Mouse (Mus musculus) intestine, embryonic 14.5 days (tissue): ENCODE measurements around the gene Plce1. TPM values are rescaled to one million over a fixed set of nuclear protein-coding genes. Genes with fewer than 3 reads are reported as not detected.

ENCODE experiments used
- ATAC-seq: fragments of 200-750 bp; cut with Nextera tagmentation; replicated peaks from 2 replicates; pipeline ENCODE4 v1.8.0; 2017; ENCODE audit warnings: low read depth, moderate number of reproducible peaks, moderate TSS enrichment, moderate library complexity; ENCODE audit not compliant: low FRiP score, low TSS enrichment
- DNase-seq: peaks from one replicate; pipeline ENCODE4 v3.0.0-alpha.2; 2018; ENCODE audit warnings: low spot score
- H3K27ac ChIP-seq: fragments of 300-500 bp; sonication (generic); 2 replicates; pipeline ENCODE4 v1.5.1; 2014; ENCODE audit warnings: low read depth, mild to moderate bottlenecking, control low read depth
- H3K27me3 ChIP-seq: fragments of 300-500 bp; sonication (generic); replicated peaks from 2 replicates; pipeline ENCODE4 v1.6.1; 2014; ENCODE audit warnings: low read length, control low read depth; ENCODE audit not compliant: control insufficient read depth, insufficient read depth
- H3K36me3 ChIP-seq: fragments of 300-500 bp; sonication (generic); 2 replicates; pipeline ENCODE4 v1.6.1; 2014; ENCODE audit warnings: low read length, control low read depth; ENCODE audit not compliant: control insufficient read depth, insufficient read depth
- H3K4me1 ChIP-seq: fragments of 300-500 bp; sonication (generic); replicated peaks from 2 replicates; pipeline ENCODE4 v1.6.1; 2014; ENCODE audit warnings: low read length, control low read depth, mixed read lengths; ENCODE audit not compliant: control insufficient read depth, insufficient read depth
- H3K4me2 ChIP-seq: fragments of 300-500 bp; sonication (generic); 2 replicates; pipeline ENCODE4 v1.6.1; 2014; ENCODE audit warnings: low read length
- H3K4me3 ChIP-seq: fragments of 300-500 bp; sonication (generic); 2 replicates; pipeline ENCODE4 v1.5.1; 2014; ENCODE audit warnings: low read depth, low read length, control low read depth, mixed read lengths
- H3K9ac ChIP-seq: fragments of 300-500 bp; sonication (generic); 2 replicates; pipeline ENCODE4 v1.6.1; 2014; ENCODE audit warnings: mild to moderate bottlenecking, low read length
- H3K9me3 ChIP-seq: fragments of 300-500 bp; sonication (generic); 2 replicates; pipeline ENCODE4 v1.6.1; 2016; ENCODE audit warnings: low read length, control low read depth; ENCODE audit not compliant: control insufficient read depth
- WGBS: fragments of 180-500 bp; shearing (Covaris S2); extraction: QIAGEN DNeasy Blood & Tissue Kit; methylation state at CpG from one replicate; pipeline ENCODE4 v1.1.7; 2014; 5-methylcytosine and 5-hydroxymethylcytosine counted together
- polyA plus RNA-seq: library from polyadenylated mRNA; unstranded; fragments of >200 nt; fragmentation: Nextera tagmentation; extraction: Ambion mirVana; gene quantifications from 2 replicates; pipeline ENCODE4 v1.2.1, GENCODE M21; 2014

The Plce1 gene
- polyA plus RNA-seq, 1 experiment from 2014 or later: 6.7 TPM

DNA sequence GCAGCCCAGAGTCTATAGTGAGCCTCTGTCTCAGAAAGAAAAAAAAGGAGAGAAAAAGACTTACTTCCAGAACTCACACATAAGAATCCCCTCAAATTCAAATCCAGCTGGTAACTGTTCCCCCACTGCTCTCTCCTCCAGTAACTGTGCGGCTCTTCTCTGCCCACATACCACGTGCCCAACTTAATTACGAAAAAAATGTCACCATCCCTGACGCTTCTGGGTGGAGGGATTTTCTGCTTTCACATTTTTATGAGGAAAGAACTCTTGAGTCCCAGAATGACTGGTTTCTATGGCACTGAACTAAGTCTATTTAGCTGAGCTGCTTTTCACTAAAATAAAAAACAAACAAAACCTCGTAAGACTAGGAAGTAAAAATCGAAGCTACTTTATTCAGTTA, 306.8 kb downstream of the Plce1 start:
- Histone ChIP-seq H3K4me3 (no peak overlapping the region), H3K9ac (no peak overlapping the region), H3K27ac (no peak overlapping the region), H3K9me3 (no peaks in the 10 kb centered on the region), H3K36me3 (peaks cover 51% of the 10 kb centered on the region), H3K27me3 (no peaks in the 10 kb centered on the region), H3K4me1 (no peaks in the 10 kb centered on the region), H3K4me2 (no peak overlapping the region)
- WGBS: 94% methylated on average over 6 of the region's 6 CpGs
- ATAC-seq: no peak
- DNase-seq: no peak

- no peaks in the 10 kb centered on the region for H3K9me3 ChIP-seq
- H3K4me3 ChIP-seq: no peak overlapping the region
- DNase-seq (no peak), ATAC-seq (no peak)
- H3K27ac ChIP-seq: no peak overlapping the region
- no peak overlapping the region for H3K9ac ChIP-seq
- no peaks in the 10 kb centered on the region for H3K4me1 ChIP-seq
- H3K27me3 ChIP-seq: no peaks in the 10 kb centered on the region
- peaks cover 94% of the 10 kb centered on the region for H3K36me3 ChIP-seq
- H3K4me2 ChIP-seq: no peak overlapping the region
- WGBS: 92% methylated on average over 7 of the region's 7 CpGs
These were observed 312.7 kb downstream of the Plce1 start for GRCm38 (mm10) chr19:38793563-38794045.

GRCm38 (mm10) chr19:38796546-38796945, 315.6 kb downstream of the Plce1 start:
- no peak for ATAC-seq
- Histone ChIP-seq H3K9me3 (no peaks in the 10 kb centered on the region), H3K4me3 (no peak overlapping the region), H3K27ac (no peak overlapping the region), H3K27me3 (no peaks in the 10 kb centered on the region), H3K9ac (no peak overlapping the region), H3K4me2 (no peak overlapping the region), H3K4me1 (no peaks in the 10 kb centered on the region), H3K36me3 (peaks cover 90% of the 10 kb centered on the region)
- WGBS: 73% methylated on average over 5 of the region's 5 CpGs
- DNase-seq: no peak

DNA sequence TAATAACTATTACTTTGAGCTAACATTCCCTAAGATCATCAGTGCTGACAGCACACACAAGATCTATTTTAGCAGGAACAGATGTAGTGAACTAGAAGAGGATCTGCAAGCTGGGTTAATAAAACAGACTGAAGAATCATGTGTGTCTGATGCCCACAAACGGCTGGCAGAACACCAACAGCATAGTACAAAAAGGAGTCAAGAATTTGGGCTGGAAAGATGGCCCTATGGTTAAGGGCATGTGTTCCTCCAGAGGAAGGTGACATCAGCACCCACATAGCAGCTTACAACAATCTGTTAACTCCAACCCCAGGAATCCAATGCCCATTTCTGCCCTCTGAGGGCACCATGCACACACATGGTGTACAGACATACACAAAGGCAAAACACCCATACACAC, 317.4 kb downstream of the Plce1 start:
- H3K36me3 ChIP-seq: peaks cover 85% of the 10 kb centered on the region

DNA sequence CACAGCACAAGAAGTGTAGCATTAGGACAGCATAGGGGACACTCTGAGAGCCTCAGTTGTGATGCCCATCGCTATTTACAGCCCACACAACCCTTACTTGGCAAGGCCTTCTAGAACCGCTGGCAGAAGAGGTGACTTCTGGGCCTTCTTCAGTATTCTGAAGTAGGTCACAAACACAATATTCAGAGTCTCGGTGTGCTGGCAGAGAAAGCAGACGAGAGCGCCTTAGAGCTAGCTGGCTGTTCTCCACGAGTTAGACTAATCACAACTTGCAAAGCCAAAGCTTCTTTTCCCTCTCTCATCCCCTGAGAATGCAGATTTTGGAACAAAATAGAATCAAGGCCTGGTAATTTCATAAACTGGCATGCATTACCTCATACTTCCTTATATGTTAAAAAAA, 317.9 kb downstream of the Plce1 start:
- Histone ChIP-seq H3K9ac (no peak overlapping the region), H3K27ac (no peak overlapping the region), H3K4me1 (no peaks in the 10 kb centered on the region), H3K9me3 (no peaks in the 10 kb centered on the region), H3K4me2 (no peak overlapping the region), H3K36me3 (peaks cover 85% of the 10 kb centered on the region), H3K4me3 (no peak overlapping the region), H3K27me3 (no peaks in the 10 kb centered on the region)
- WGBS: 92% methylated on average over 6 of the region's 6 CpGs
- ATAC-seq (no peak), DNase-seq (no peak)

More for the DNA sequence above, 317.4 kb downstream of the Plce1 start:
- no peaks in the 10 kb centered on the region for H3K4me1 ChIP-seq
- no peaks in the 10 kb centered on the region for H3K9me3 ChIP-seq
- no peaks in the 10 kb centered on the region for H3K27me3 ChIP-seq
- no peak overlapping the region for H3K9ac ChIP-seq
- no peak overlapping the region for H3K27ac ChIP-seq
- no peak overlapping the region for H3K4me3 ChIP-seq
- no peak overlapping the region for H3K4me2 ChIP-seq
- ATAC-seq (no peak), DNase-seq (no peak)
- WGBS: 90% methylated on average over 1 of the region's 1 CpGs

DNA sequence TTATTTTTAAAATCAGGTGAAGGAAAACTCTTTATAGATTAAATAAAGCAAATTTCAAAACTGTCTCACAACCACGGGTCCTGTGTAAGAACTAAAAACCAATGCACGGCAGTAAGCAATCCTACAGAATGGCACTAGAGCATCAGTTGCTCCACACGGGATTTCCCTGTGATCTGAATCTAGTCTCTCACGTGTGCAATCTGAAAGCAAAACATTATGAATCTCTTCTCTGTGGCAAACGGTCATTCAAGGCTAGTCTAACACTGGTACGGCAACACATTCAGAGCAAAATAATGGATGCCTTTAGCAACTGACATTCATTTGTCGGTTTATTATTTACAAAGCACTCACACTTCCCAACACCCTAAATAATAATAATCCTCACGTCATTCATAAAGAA, 337.3 kb downstream of the Plce1 start:
- H3K9me3 ChIP-seq: no peaks in the 10 kb centered on the region
- H3K9ac ChIP-seq: peak overlapping the region; percentile 79
- H3K36me3 ChIP-seq: peaks cover 32% of the 10 kb centered on the region
- ATAC-seq (no peak), DNase-seq (no peak)
- 42% methylated on average over 8 of the region's 8 CpGs for WGBS
- H3K27me3 ChIP-seq: no peaks in the 10 kb centered on the region
- H3K4me2 ChIP-seq: peak overlapping the region; percentile 90
- no peak overlapping the region for H3K27ac ChIP-seq
- peak overlapping the region; percentile 95 for H3K4me3 ChIP-seq
- H3K4me1 ChIP-seq: peaks cover 7% of the 10 kb centered on the region

DNA sequence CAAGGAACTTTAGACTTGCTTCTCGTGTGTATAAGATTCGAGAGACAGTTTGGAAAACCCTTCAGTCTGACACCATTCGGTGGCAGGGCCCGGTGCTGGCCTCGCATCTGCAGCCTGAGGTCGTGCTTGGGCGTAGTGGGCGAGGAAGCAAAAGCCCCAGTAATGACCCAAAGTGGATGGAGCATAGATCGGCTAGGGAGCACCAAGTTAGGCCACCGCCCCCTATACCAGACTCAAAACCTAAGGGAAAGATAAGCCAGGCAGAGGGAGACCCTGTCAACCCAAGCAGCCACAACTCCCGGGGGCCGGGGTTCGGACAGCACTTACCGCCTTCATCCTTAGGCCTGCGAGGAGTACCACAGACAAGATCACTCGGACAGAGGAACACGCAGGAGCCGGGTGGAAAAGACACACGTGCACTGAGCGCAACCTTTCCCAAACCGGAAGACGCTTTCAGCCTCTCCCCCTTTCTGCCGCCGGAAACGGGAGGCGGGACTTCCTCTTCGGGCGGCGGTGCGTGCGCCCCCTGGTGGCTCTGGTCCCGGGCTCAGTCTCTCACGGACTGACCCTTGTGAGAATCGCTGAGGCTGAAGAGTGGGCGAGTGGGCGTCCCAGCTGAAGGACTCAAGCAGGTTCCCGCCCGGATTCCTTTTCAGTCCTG, 338.0 kb downstream of the Plce1 start, which contains the start of gene Noc3l:
Gene Noc3l (minus strand): TSS at position 472 of the 661 bp plus-strand sequence.
- H3K4me3 ChIP-seq: peak within 1 kb of the TSS; percentile 95
- H3K27ac ChIP-seq: no peak within 1 kb of the TSS
- DNase-seq (peak; percentile 99), ATAC-seq (peak; percentile 98)
- H3K4me1 ChIP-seq: peaks cover 7% of the 10 kb centered on the region
- H3K36me3 ChIP-seq: peaks cover 25% of the 10 kb centered on the region
- peak within 1 kb of the TSS; percentile 79 for H3K9ac ChIP-seq
- WGBS: under 1% methylated on average over 38 of the region's 38 CpGs
- H3K9me3 ChIP-seq: no peaks in the 10 kb centered on the region
- H3K27me3 ChIP-seq: no peaks in the 10 kb centered on the region
- H3K4me2 ChIP-seq: peak within 1 kb of the TSS; percentile 90

GRCm38 (mm10) chr19:38819427-38819802, 338.5 kb downstream of the Plce1 start:
- 13% methylated on average over 16 of the region's 16 CpGs for WGBS
- Histone ChIP-seq H3K4me1 (peaks cover 7% of the 10 kb centered on the region), H3K27ac (no peak overlapping the region), H3K9me3 (no peaks in the 10 kb centered on the region), H3K36me3 (peaks cover 20% of the 10 kb centered on the region), H3K27me3 (no peaks in the 10 kb centered on the region), H3K9ac (peak overlapping the region; percentile 79), H3K4me2 (peak overlapping the region; percentile 90), H3K4me3 (peak overlapping the region; percentile 95)
- ATAC-seq (peak; percentile 67), DNase-seq (no peak)

GRCm38 (mm10) chr19:38820186-38820804, 339.4 kb downstream of the Plce1 start:
- H3K36me3 ChIP-seq: peaks cover 11% of the 10 kb centered on the region
- no peak for ATAC-seq
- WGBS: 91% methylated on average over 4 of the region's 4 CpGs

More at GRCm38 (mm10) chr19:38820186-38820804, 339.4 kb downstream of the Plce1 start:
- Histone ChIP-seq H3K4me1 (peaks cover 7% of the 10 kb centered on the region), H3K4me2 (no peak overlapping the region), H3K27ac (no peak overlapping the region), H3K27me3 (no peaks in the 10 kb centered on the region), H3K4me3 (no peak overlapping the region), H3K9me3 (no peaks in the 10 kb centered on the region), H3K9ac (no peak overlapping the region)
- DNase-seq: no peak
